Mouse (Mus musculus) heart, postnatal 0 days (tissue): Measurements from ENCODE around the gene Ripor2.

Experiments
- CTCF ChIP-seq: IDR thresholded peaks from 2 replicates; pipeline ENCODE4 v1.5.1; 2016; ENCODE audit warnings: antibody characterized with exemption, control low read depth, low read depth
- EP300 ChIP-seq: IDR thresholded peaks from 2 replicates; pipeline ENCODE4 v1.6.1; 2016; ENCODE audit warnings: antibody characterized with exemption, low read depth

GRCm38 (mm10) chr13:24630364-24630763 lies 48.4 kb downstream of the Ripor2 start:
- TF ChIP-seq CTCF = no peak
- TF ChIP-seq EP300 = no peak
